8 mouse cellular contexts compared by ENCODE assay signal in the genomic region with DNA sequence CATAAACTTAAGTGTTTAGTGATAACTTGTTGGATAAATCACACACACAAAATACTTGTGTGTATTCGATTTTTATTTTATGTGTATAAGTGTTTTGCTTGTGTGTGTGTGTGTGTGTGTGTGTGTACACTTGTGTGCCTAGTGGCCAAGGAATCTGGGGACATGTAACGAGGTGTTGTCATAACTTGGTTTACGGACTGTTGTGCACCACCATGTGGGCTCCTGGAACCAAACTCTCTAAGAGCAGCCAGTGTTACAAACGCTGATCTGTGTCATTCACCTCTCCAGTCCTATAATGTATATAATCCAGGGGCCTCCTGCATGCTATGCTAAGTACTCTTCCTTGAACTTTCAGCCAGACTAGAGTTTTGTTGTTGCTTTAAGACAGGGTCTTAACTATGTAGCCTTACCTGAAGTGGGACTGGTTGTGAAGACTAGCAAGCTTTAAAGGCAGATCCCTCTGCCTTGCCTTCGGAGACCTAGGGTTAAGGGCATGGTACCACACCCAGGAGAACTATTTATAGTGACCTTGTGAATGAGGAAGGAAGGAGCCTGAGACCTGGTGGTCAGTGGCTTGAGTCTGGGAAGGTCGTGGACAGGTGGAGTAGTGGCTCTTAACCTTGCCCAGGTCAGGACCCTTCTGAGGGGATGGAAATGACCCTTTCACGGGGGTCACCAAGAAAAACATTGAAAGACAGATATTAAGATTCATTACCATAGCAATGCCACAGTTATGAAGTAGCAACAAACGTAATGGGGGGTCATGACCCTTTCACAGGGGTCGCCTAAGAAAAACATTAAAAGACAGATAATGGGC. TPM values are rescaled to one million over a fixed set of nuclear protein-coding genes. Genes with fewer than 3 reads are reported as not detected.
A peak's percentile ranks its signal among the peaks of the same experiment; 100 is the strongest.
DNase-seq lines count a peak whose midpoint lies in the region; ATAC-seq and TF ChIP-seq lines count a peak whose summit lies in the region.

No protein-coding gene starts in this region.

- no peaks in the 10 kb centered on the region for H3K9me3 ChIP-seq in kidney, postnatal 0 days (replicated peaks; ENCODE audit: low read length)
- no peaks in the 10 kb centered on the region for H3K9me3 ChIP-seq in hindbrain, embryonic 15.5 days
- no peaks in the 10 kb centered on the region for H3K9me3 ChIP-seq in midbrain, postnatal 0 days (ENCODE audit: low read length)

- WGBS in kidney, postnatal 0 days, result 47% methylated on average over 9 of the region's 9 CpGs
- WGBS in hindbrain, embryonic 15.5 days, result 77% methylated on average over 9 of the region's 9 CpGs
- WGBS in midbrain, postnatal 0 days, result 77% methylated on average over 9 of the region's 9 CpGs

- TF ChIP-seq CTCF in kidney, postnatal 0 days (IDR thresholded peaks at IDR 0.05; ENCODE audit: low read depth), result no peak
- TF ChIP-seq CTCF in bone marrow macrophage, adult 2 months (IDR thresholded peaks at IDR 0.05; ENCODE audit: low read depth, low read length), result no peak
- TF ChIP-seq CTCF in midbrain, postnatal 0 days (IDR thresholded peaks at IDR 0.05), result no peak

- peaks cover 14% of the 10 kb centered on the region for H3K4me1 ChIP-seq in kidney, postnatal 0 days (replicated peaks; ENCODE audit: insufficient read depth, low read length)
- peaks cover 10% of the 10 kb centered on the region for H3K4me1 ChIP-seq in bone marrow macrophage, adult 2 months (ENCODE audit: control insufficient read depth, insufficient read depth, low read length)
- H3K4me1 ChIP-seq in hindbrain, embryonic 15.5 days (replicated peaks), result peaks cover 29% of the 10 kb centered on the region
- H3K4me1 ChIP-seq in midbrain, postnatal 0 days (ENCODE audit: insufficient read depth, low read length), result peaks cover 6% of the 10 kb centered on the region

- no peaks in the 10 kb centered on the region for H3K27me3 ChIP-seq in kidney, postnatal 0 days (ENCODE audit: insufficient read depth, low read length)
- no peaks in the 10 kb centered on the region for H3K27me3 ChIP-seq in hindbrain, embryonic 15.5 days
- H3K27me3 ChIP-seq in midbrain, postnatal 0 days (ENCODE audit: insufficient read depth, low read length), result no peaks in the 10 kb centered on the region

- peak overlapping the region; percentile 100; the same call in 1 of the 2 replicates for H3K4me2 ChIP-seq in kidney, postnatal 0 days (ENCODE audit: low read length)
- H3K4me2 ChIP-seq in hindbrain, embryonic 15.5 days, result peak overlapping the region; percentile 99; the same call in 1 of the 2 replicates
- no peak overlapping the region for H3K4me2 ChIP-seq in midbrain, postnatal 0 days (ENCODE audit: low read depth, low read length, poor library complexity, severe bottlenecking)

- H3K27ac ChIP-seq in kidney, postnatal 0 days, result 0 out of 2 replicates have a peak overlapping the region, but pooled peaks have one; percentile 19
- H3K27ac ChIP-seq in bone marrow macrophage, adult 2 months (ENCODE audit: insufficient read depth, low read depth, low read length), result no peak overlapping the region
- no peak overlapping the region for H3K27ac ChIP-seq in hindbrain, embryonic 15.5 days (replicated peaks)
- H3K27ac ChIP-seq in midbrain, postnatal 0 days (ENCODE audit: low read depth, low read length), result no peak overlapping the region

- no peak for DNase-seq in kidney, postnatal 0 days (ENCODE audit: low spot score)
- DNase-seq in kidney, postnatal 36 days, result no peak
- DNase-seq in midbrain, postnatal 0 days (ENCODE audit: low spot score), result no peak
- no peak for DNase-seq in thymus, postnatal 4 days
- DNase-seq in cerebellum, adult 11-12 months, result no peak

- no peak for ATAC-seq in kidney, postnatal 0 days (replicated peaks; ENCODE audit: low FRiP score, low read depth)
- ATAC-seq in hindbrain, embryonic 15.5 days (ENCODE audit: low FRiP score, low read depth), result no peak
- ATAC-seq in midbrain, postnatal 0 days (ENCODE audit: low FRiP score), result no peak
- no peak for ATAC-seq in erythroid progenitor cell, adult 5-6 weeks (replicated peaks; ENCODE audit: low FRiP score, poor library complexity, severe bottlenecking)

- no peak for TF ChIP-seq POLR2A in bone marrow macrophage, adult 2 months (IDR thresholded peaks at IDR 0.05; ENCODE audit: borderline replicate concordance, low read depth, low read length)

- peaks cover 31% of the 10 kb centered on the region for H3K36me3 ChIP-seq in kidney, postnatal 0 days (ENCODE audit: insufficient read depth, low read length)
- peaks cover 26% of the 10 kb centered on the region for H3K36me3 ChIP-seq in hindbrain, embryonic 15.5 days
- peaks cover 15% of the 10 kb centered on the region for H3K36me3 ChIP-seq in midbrain, postnatal 0 days (ENCODE audit: insufficient read depth, low read length)

- no peak overlapping the region for H3K4me3 ChIP-seq in kidney, postnatal 0 days (replicated peaks; ENCODE audit: low read depth, low read length)
- peak overlapping the region; percentile 91; the same call in 1 of the 2 replicates for H3K4me3 ChIP-seq in bone marrow macrophage, adult 2 months (ENCODE audit: insufficient read depth, low read length)
- no peak overlapping the region for H3K4me3 ChIP-seq in hindbrain, embryonic 15.5 days
- no peak overlapping the region for H3K4me3 ChIP-seq in midbrain, postnatal 0 days (ENCODE audit: low read depth, low read length)

- 0 out of 2 replicates have a peak overlapping the region, but pooled peaks have one; percentile 8 for H3K9ac ChIP-seq in kidney, postnatal 0 days (ENCODE audit: low read depth, low read length)
- no peak overlapping the region for H3K9ac ChIP-seq in hindbrain, embryonic 15.5 days
- H3K9ac ChIP-seq in midbrain, postnatal 0 days (replicated peaks; ENCODE audit: low read length, poor library complexity, severe bottlenecking), result peak overlapping the region; percentile 46; the same call in 1 of the 2 replicates

RNA-seq across cellular contexts. Expression of gene Vars, which starts 2.4 kb away (rescaled TPM):
- polyA plus RNA-seq in kidney, postnatal 0 days (2015; fragmentation: Nextera tagmentation; extraction: Ambion mirVana), result 61.3 and 63.3 TPM in 2 replicates
- 28.4 and 35.2 TPM in 2 replicates for polyA plus RNA-seq in bone marrow macrophage, adult 2 months (2012; ENCODE audit: insufficient read depth, insufficient read length, missing spikeins)
- polyA plus RNA-seq in hindbrain, embryonic 15.5 days (2015; fragmentation: Nextera tagmentation; extraction: Ambion mirVana), result 60.4 and 68.7 TPM in 2 replicates
- 89.0 and 97.8 TPM in 2 replicates for total RNA-seq in midbrain, postnatal 0 days (2014; rRNA removed)
- 39.7 and 40.9 TPM in 2 replicates for polyA plus RNA-seq in midbrain, postnatal 0 days (2015; fragmentation: Nextera tagmentation; extraction: Ambion mirVana)
- 156 and 173 TPM in 2 replicates for total RNA-seq in erythroid progenitor cell, adult 5-6 weeks (2015; ENCODE audit: low replicate concordance)
- 144 and 198 TPM in 2 replicates for total RNA-seq in erythroid progenitor cell, adult 5-6 weeks (2017; ENCODE audit: low replicate concordance)

RNA-seq across cellular contexts. Expression of gene Vwa7, which starts 13.1 kb away (rescaled TPM):
- polyA plus RNA-seq in kidney, postnatal 0 days (2015; fragmentation: Nextera tagmentation; extraction: Ambion mirVana), result 0.16 and 0.20 TPM in 2 replicates
- polyA plus RNA-seq in bone marrow macrophage, adult 2 months (2012; ENCODE audit: insufficient read depth, insufficient read length, missing spikeins), result 0.31 and 0.34 TPM in 2 replicates
- 0.14 TPM in 2 replicates for polyA plus RNA-seq in hindbrain, embryonic 15.5 days (2015; fragmentation: Nextera tagmentation; extraction: Ambion mirVana)
- 0.19 and 0.44 TPM in 2 replicates for total RNA-seq in midbrain, postnatal 0 days (2014; rRNA removed)
- polyA plus RNA-seq in midbrain, postnatal 0 days (2015; fragmentation: Nextera tagmentation; extraction: Ambion mirVana), result 0.06 and 0.14 TPM in 2 replicates
- not detected in 2 replicates for total RNA-seq in erythroid progenitor cell, adult 5-6 weeks (2015; ENCODE audit: low replicate concordance)
- total RNA-seq in erythroid progenitor cell, adult 5-6 weeks (2017; ENCODE audit: low replicate concordance), result 0.39 and 0.53 TPM in 2 replicates

RNA-seq across cellular contexts. Expression of gene Lsm2, which starts 21.6 kb away (rescaled TPM):
- polyA plus RNA-seq in kidney, postnatal 0 days (2015; fragmentation: Nextera tagmentation; extraction: Ambion mirVana), result 133 and 141 TPM in 2 replicates
- 37.1 and 44.0 TPM in 2 replicates for polyA plus RNA-seq in bone marrow macrophage, adult 2 months (2012; ENCODE audit: insufficient read depth, insufficient read length, missing spikeins)
- polyA plus RNA-seq in hindbrain, embryonic 15.5 days (2015; fragmentation: Nextera tagmentation; extraction: Ambion mirVana), result 109 and 113 TPM in 2 replicates
- 17.6 and 35.3 TPM in 2 replicates for total RNA-seq in midbrain, postnatal 0 days (2014; rRNA removed)
- polyA plus RNA-seq in midbrain, postnatal 0 days (2015; fragmentation: Nextera tagmentation; extraction: Ambion mirVana), result 93.0 and 94.9 TPM in 2 replicates
- 76.0 and 78.4 TPM in 2 replicates for total RNA-seq in erythroid progenitor cell, adult 5-6 weeks (2015; ENCODE audit: low replicate concordance)
- 23.0 and 27.6 TPM in 2 replicates for total RNA-seq in erythroid progenitor cell, adult 5-6 weeks (2017; ENCODE audit: low replicate concordance)

RNA-seq across cellular contexts. Expression of gene Sapcd1, which starts 24.6 kb away (rescaled TPM):
- polyA plus RNA-seq in kidney, postnatal 0 days (2015; fragmentation: Nextera tagmentation; extraction: Ambion mirVana), result 2.3 and 3.7 TPM in 2 replicates
- polyA plus RNA-seq in bone marrow macrophage, adult 2 months (2012; ENCODE audit: insufficient read depth, insufficient read length, missing spikeins), result not detected in 2 replicates
- polyA plus RNA-seq in hindbrain, embryonic 15.5 days (2015; fragmentation: Nextera tagmentation; extraction: Ambion mirVana), result 1.6 and 2.3 TPM in 2 replicates
- total RNA-seq in midbrain, postnatal 0 days (2014; rRNA removed), result 0.38 TPM in 1 of 2 replicates, not detected in the other
- 1.5 and 1.6 TPM in 2 replicates for polyA plus RNA-seq in midbrain, postnatal 0 days (2015; fragmentation: Nextera tagmentation; extraction: Ambion mirVana)
- total RNA-seq in erythroid progenitor cell, adult 5-6 weeks (2015; ENCODE audit: low replicate concordance), result 1.7 and 10.8 TPM in 2 replicates
- 1.4 TPM in 1 of 2 replicates, not detected in the other for total RNA-seq in erythroid progenitor cell, adult 5-6 weeks (2017; ENCODE audit: low replicate concordance)

RNA-seq across cellular contexts. Expression of gene Hspa1l, which starts 30.7 kb away (rescaled TPM):
- 0.54 and 0.72 TPM in 2 replicates for polyA plus RNA-seq in kidney, postnatal 0 days (2015; fragmentation: Nextera tagmentation; extraction: Ambion mirVana)
- not detected in 2 replicates for polyA plus RNA-seq in bone marrow macrophage, adult 2 months (2012; ENCODE audit: insufficient read depth, insufficient read length, missing spikeins)
- 1.3 and 1.8 TPM in 2 replicates for polyA plus RNA-seq in hindbrain, embryonic 15.5 days (2015; fragmentation: Nextera tagmentation; extraction: Ambion mirVana)
- total RNA-seq in midbrain, postnatal 0 days (2014; rRNA removed), result 1.4 and 1.6 TPM in 2 replicates
- polyA plus RNA-seq in midbrain, postnatal 0 days (2015; fragmentation: Nextera tagmentation; extraction: Ambion mirVana), result 0.73 and 0.81 TPM in 2 replicates
- total RNA-seq in erythroid progenitor cell, adult 5-6 weeks (2015; ENCODE audit: low replicate concordance), result not detected in 2 replicates
- not detected in 2 replicates for total RNA-seq in erythroid progenitor cell, adult 5-6 weeks (2017; ENCODE audit: low replicate concordance)
